7 mouse cellular contexts compared by ENCODE assay signal in the genomic region with DNA sequence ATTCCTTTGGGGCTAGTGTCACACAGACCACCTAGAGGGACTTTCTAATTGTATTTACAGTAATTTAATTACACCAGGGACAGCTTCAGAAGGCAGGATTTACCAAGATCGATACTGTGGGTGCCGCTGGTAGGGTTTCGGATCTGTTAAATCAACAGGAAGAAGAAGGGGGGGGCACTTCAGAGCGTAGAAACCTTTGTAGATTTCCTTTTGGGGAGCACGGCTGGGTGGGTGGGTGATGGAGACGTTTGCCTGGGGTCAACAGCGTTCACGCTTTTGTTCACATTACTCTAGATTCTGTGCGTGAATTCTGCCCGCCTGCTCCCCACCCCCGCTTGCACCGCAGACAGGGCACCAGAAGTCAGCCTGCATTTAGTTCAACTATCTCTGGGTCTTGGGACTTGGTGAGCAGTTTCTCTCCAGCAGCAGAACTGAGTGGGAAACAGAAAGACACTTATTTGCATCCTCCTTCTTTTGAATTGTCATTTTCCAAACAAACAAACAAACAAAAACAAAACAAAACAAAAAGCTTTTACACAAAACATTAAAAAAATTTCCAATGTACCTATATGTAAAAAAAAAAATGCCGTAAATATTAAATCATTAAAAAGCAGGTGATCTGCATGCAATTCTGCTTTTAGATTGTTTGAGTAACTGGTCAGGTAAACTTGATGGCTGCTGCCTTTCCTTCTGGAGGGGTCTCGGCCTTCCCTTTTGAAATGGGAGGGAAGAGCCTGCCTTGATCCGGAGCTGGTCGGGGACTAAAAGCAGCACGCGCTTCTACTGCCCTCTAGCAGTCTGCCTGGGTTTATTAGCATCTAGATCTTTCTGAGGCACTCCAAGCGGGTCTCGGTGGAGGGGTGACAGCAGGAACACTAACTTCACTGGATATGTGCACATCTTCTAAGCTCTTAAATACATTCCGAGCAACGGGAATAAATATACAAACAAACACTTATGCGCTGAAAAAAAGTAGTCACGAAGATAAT. TPM values are rescaled to one million over a fixed set of nuclear protein-coding genes. Genes with fewer than 3 reads are reported as not detected.
DNase-seq lines count a peak whose midpoint lies in the region; ATAC-seq and TF ChIP-seq lines count a peak whose summit lies in the region.

No protein-coding gene starts in this region.

- H3K27me3 ChIP-seq in lung, embryonic 15.5 days: no peaks in the 10 kb centered on the region

- intact Hi-C loops in heart, postnatal 14 days (cut with DNase I): loop anchor here (2.0 to 5.0 kb wide), 5 partner anchors 32 to 528 kb away; no protein-coding TSS in a partner anchor

- 11% methylated on average over 24 of the region's 24 CpGs for WGBS in lung, embryonic 15.5 days
- 24% methylated on average over 24 of the region's 24 CpGs for WGBS in olfactory bulb, adult 2 months

- no peak overlapping the region for H3K9ac ChIP-seq in lung, embryonic 15.5 days

- H3K36me3 ChIP-seq in lung, embryonic 15.5 days: no peaks in the 10 kb centered on the region

- peak overlapping the region; percentile 54 for H3K4me2 ChIP-seq in lung, embryonic 15.5 days

- no peak; the same call in 1 of the 2 replicates for ATAC-seq in lung, embryonic 15.5 days (ENCODE audit: borderline replicate concordance, extremely low read depth, low FRiP score, low TSS enrichment)

- H3K4me3 ChIP-seq in lung, embryonic 15.5 days: peak overlapping the region; percentile 21
- H3K4me3 ChIP-seq in olfactory bulb, adult 2 months (ENCODE audit: insufficient read depth, low read depth, low read length): no peak overlapping the region

- H3K27ac ChIP-seq in lung, embryonic 15.5 days: no peak overlapping the region
- H3K27ac ChIP-seq in olfactory bulb, adult 2 months (ENCODE audit: insufficient read depth, low read depth, low read length): no peak overlapping the region

- peaks cover 6% of the 10 kb centered on the region; the same call in 1 of the 2 replicates for H3K4me1 ChIP-seq in lung, embryonic 15.5 days
- H3K4me1 ChIP-seq in olfactory bulb, adult 2 months (ENCODE audit: control insufficient read depth, insufficient read depth, low read length): no peaks in the 10 kb centered on the region

- peak; percentile 66 for DNase-seq in NIH3T3 (ENCODE audit: low read depth)
- DNase-seq in brain, adult 2 months (ENCODE audit: low read depth, low spot score): peak; percentile 63
- DNase-seq in fibroblast of lung, adult 2 months (ENCODE audit: low read depth): peak; percentile 11
- peak; percentile 62 to 73 for DNase-seq in heart, postnatal 14 days
- peak; percentile 65 for DNase-seq in layer of hippocampus, adult 11-12 months (ENCODE audit: low spot score)

- TF ChIP-seq POLR2A in olfactory bulb, adult 2 months (IDR thresholded peaks at IDR 0.05; ENCODE audit: insufficient read depth, low read depth, low read length): no peak

- no peaks in the 10 kb centered on the region for H3K9me3 ChIP-seq in lung, embryonic 15.5 days

- peak; percentile 55; the same call in 1 of the 2 replicates for TF ChIP-seq CTCF in olfactory bulb, adult 2 months (IDR thresholded peaks at IDR 0.05; ENCODE audit: insufficient read depth, low read depth, low read length)

RNA-seq across cellular contexts. Expression of a gene that starts 57.3 kb away (rescaled TPM):
- under 1 TPM; 0.41 to 0.50 TPM for total RNA-seq in heart, postnatal 14 days (2021)
- polyA plus RNA-seq in lung, embryonic 15.5 days (2015; fragmentation: Nextera tagmentation; extraction: Ambion mirVana): 0.83 and 0.91 TPM in 2 replicates
- not detected in 2 replicates for polyA plus RNA-seq in olfactory bulb, adult 2 months (2012; ENCODE audit: insufficient read depth, insufficient read length, low replicate concordance, missing spikeins)

RNA-seq across cellular contexts. Expression of a gene that starts 57.4 kb away (rescaled TPM):
- total RNA-seq in heart, postnatal 14 days (2021): 10 to 100 TPM; 17.5 to 19.5 TPM
- polyA plus RNA-seq in lung, embryonic 15.5 days (2015; fragmentation: Nextera tagmentation; extraction: Ambion mirVana): 75.7 and 77.8 TPM in 2 replicates
- not detected in 2 replicates for polyA plus RNA-seq in olfactory bulb, adult 2 months (2012; ENCODE audit: insufficient read depth, insufficient read length, low replicate concordance, missing spikeins)

Comparison
In these comparisons a context has a peak if more than half of its experiments do, and no peak if none do; other contexts are left out.
1. DNase-seq: peak in every context shown above with its lines; median percentile 68 in heart, postnatal 14 days; 66 in NIH3T3; 65 in layer of hippocampus, adult 11-12 months; 63 in brain, adult 2 months; 11 in fibroblast of lung, adult 2 months.